Mouse (Mus musculus): ENCODE measurements at regions not wholly inside any gene's neighbourhood (a gene's known extent, or its start where the extent isn't known, plus 50 kb on each side); places are given as distances from the start of the nearest gene placed in this dataset.

DNA sequence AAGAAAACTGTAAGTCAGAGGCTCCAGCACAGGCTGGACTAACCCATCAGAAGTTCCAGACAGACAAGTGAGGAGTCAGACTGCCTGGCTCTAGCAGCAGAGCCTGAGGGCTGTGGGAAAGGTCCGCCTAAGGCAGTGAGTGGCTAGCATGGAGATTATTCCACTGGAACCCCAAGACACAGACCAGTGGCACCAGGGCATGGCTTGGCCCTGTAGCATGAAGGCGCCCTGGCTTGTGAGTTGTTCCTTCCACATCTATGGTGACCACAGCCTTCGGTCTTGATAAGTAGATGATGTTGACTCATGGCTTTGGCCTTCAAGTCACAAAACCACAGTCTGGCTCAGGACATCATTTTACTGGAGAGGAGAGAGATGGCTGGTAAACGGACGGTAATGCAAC lies 60.7 kb upstream of the Myl10 start:
- no peak for TF ChIP-seq CTCF (IDR thresholded peaks at IDR 0.05; ENCODE audit: extremely low read depth, insufficient read depth, low read length)
- no peak for TF ChIP-seq POLR2A (IDR thresholded peaks at IDR 0.05; ENCODE audit: extremely low read depth, insufficient read depth, low read length)

Measured in cortical plate, adult 2 months (tissue).